Mouse (Mus musculus): ENCODE data around the gene Ugt1a10. TPM values are rescaled to one million over a fixed set of nuclear protein-coding genes. Genes with fewer than 3 reads are reported as not detected.
A peak's percentile ranks its signal among the peaks of the same experiment; 100 is the strongest.

The Ugt1a10 gene
- polyA plus RNA-seq (2012; rRNA removed), result not detected in 2 replicates

DNA sequence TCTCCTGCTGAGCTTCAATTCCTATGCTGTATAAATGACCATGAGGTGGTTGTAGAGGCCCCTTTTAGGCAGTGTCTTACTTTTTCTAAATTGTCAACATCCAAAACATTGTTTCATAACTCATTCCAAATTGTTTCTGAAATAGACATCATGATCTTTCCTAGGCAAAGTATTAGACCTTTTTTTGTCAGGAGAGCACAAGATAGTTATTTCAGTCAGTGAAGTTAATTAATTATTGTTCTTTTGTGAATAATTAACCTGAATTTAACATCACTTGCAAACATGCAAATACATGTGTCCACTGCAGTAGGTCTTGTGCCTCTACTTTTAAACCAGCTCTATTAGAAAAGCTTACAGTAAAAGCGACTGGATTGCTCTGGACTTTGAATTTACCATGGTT, at the start of gene Ugt1a10:
TSS of gene Ugt1a10 (plus strand) at position 301 of the 400 bp plus-strand sequence.
- no peaks in the 10 kb centered on the region for H3K36me3 ChIP-seq (ENCODE audit: control insufficient read depth, insufficient read depth, low read length)
- no peaks in the 10 kb centered on the region for H3K27me3 ChIP-seq (ENCODE audit: control insufficient read depth, insufficient read depth, low read length)
- 82% methylated on average over 1 of the region's 1 CpGs for WGBS
- H3K4me1 ChIP-seq (ENCODE audit: control insufficient read depth, insufficient read depth, insufficient read length, low read length), result no peaks in the 10 kb centered on the region
- no peak within 1 kb of the TSS for H3K4me3 ChIP-seq (ENCODE audit: low read depth, low read length)
- no peak within 1 kb of the TSS for H3K27ac ChIP-seq (ENCODE audit: insufficient read depth, low read depth, low read length)
- no peak for TF ChIP-seq POLR2A (IDR thresholded peaks at IDR 0.05; ENCODE audit: low read depth, low read length)
- no peak for TF ChIP-seq CTCF (IDR thresholded peaks at IDR 0.05; ENCODE audit: extremely low read depth, insufficient read length, insufficient replicate concordance, low read depth, low read length)

DNA sequence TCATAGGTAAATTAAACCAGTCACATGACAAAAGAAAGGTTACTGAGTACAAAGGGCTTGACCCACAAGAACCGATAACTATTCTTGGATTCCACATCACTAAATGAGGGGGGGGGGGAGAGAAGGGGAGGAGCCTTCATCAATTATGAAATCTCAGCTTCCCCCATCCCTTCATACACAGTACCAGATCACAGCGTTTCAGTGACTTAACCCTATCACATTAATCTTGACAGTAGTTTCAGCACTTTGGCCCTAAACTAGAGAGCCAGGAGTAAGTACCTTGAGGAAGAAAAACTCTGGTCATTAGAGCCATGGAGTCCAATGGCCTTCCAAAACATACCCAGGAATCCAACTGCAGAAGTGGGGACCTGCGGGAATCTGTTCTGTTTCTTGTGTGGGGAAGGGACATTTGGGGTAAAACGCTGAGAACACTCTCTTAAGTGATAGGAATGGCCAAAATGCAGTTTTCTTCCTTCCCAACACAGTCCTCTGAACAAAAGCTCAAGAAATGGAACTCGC, 47.4 kb upstream of the Ugt1a10 start:
- WGBS, result 1% methylated on average over 5 of the region's 5 CpGs
- Histone ChIP-seq H3K36me3 (ENCODE audit: control insufficient read depth, insufficient read depth, low read length) (peaks cover 7% of the 10 kb centered on the region), H3K27ac (ENCODE audit: insufficient read depth, low read depth, low read length) (peak overlapping the region; percentile 38), H3K27me3 (ENCODE audit: control insufficient read depth, insufficient read depth, low read length) (no peaks in the 10 kb centered on the region), H3K4me3 (ENCODE audit: low read depth, low read length) (peak overlapping the region; percentile 98), H3K4me1 (ENCODE audit: control insufficient read depth, insufficient read depth, insufficient read length, low read length) (peaks cover 3% of the 10 kb centered on the region; the same call in 1 of the 2 replicates)
- no peak for TF ChIP-seq CTCF (IDR thresholded peaks at IDR 0.05; ENCODE audit: extremely low read depth, insufficient read length, insufficient replicate concordance, low read depth, low read length)
- no peak for TF ChIP-seq POLR2A (IDR thresholded peaks at IDR 0.05; ENCODE audit: low read depth, low read length)

DNA sequence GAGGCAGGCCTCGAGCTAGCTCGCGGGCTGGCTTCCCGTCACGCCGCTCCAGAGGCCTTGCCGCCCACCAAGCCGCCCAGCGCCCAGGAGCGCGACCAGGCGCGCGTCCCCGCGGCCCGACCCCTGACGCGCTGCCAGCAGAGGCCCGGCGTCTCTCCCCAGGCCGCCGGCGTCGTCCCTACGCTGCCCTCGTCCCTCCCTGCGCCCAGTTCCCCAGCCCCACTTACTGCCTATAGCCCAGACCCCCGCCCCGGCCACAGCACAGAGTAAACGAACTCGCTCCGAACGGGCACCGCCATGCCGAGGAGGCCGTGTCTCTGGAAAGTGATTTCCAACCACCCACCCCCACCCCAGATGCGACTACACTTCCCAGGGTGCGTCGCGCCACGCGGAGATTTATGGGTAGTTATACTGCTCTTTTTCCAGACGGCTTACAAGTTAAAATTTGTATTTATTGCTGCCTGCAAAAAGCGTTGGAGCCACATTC, 46.9 kb upstream of the Ugt1a10 start, which contains the start of gene Usp40:
TSS of gene Usp40 (minus strand) at position 341 of the 487 bp plus-strand sequence.
- TF ChIP-seq CTCF (IDR thresholded peaks at IDR 0.05; ENCODE audit: extremely low read depth, insufficient read length, insufficient replicate concordance, low read depth, low read length), result no peak
- TF ChIP-seq POLR2A (IDR thresholded peaks at IDR 0.05; ENCODE audit: low read depth, low read length), result peak; percentile 74
- Histone ChIP-seq H3K4me1 (ENCODE audit: control insufficient read depth, insufficient read depth, insufficient read length, low read length) (peaks cover 6% of the 10 kb centered on the region; the same call in 1 of the 2 replicates), H3K27ac (ENCODE audit: insufficient read depth, low read depth, low read length) (peak within 1 kb of the TSS; percentile 38), H3K4me3 (ENCODE audit: low read depth, low read length) (peak within 1 kb of the TSS; percentile 98), H3K27me3 (ENCODE audit: control insufficient read depth, insufficient read depth, low read length) (no peaks in the 10 kb centered on the region), H3K36me3 (ENCODE audit: control insufficient read depth, insufficient read depth, low read length) (peaks cover 4% of the 10 kb centered on the region)
- 1% methylated on average over 45 of the region's 45 CpGs for WGBS

DNA sequence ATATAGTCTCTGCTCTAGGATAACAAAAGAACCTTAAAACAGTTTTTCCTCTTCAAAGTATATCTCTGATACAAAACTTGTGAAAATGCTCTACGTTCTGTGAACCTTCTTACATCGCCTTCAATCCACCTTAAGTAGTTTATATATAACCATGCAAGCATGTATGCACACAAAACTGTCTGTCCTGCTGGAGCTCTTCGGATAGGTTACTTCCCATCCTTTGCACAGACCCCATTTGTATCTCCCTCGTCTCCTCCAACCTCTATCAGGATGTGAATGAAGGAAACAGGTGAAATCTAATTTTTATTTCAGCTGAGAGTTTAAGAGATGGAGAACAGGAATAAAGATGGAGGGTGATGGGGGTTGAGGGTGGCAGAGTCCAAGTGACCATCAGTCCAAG, 46.5 kb upstream of the Ugt1a10 start:
- Histone ChIP-seq H3K4me1 (ENCODE audit: control insufficient read depth, insufficient read depth, insufficient read length, low read length) (peaks cover 8% of the 10 kb centered on the region; the same call in 1 of the 2 replicates), H3K27ac (ENCODE audit: insufficient read depth, low read depth, low read length) (no peak overlapping the region), H3K36me3 (ENCODE audit: control insufficient read depth, insufficient read depth, low read length) (peaks cover 3% of the 10 kb centered on the region), H3K4me3 (ENCODE audit: low read depth, low read length) (no peak overlapping the region), H3K27me3 (ENCODE audit: control insufficient read depth, insufficient read depth, low read length) (no peaks in the 10 kb centered on the region)
- TF ChIP-seq POLR2A (IDR thresholded peaks at IDR 0.05; ENCODE audit: low read depth, low read length), result no peak
- TF ChIP-seq CTCF (IDR thresholded peaks at IDR 0.05; ENCODE audit: extremely low read depth, insufficient read length, insufficient replicate concordance, low read depth, low read length), result no peak
- 35% methylated on average over 4 of the region's 4 CpGs for WGBS

DNA sequence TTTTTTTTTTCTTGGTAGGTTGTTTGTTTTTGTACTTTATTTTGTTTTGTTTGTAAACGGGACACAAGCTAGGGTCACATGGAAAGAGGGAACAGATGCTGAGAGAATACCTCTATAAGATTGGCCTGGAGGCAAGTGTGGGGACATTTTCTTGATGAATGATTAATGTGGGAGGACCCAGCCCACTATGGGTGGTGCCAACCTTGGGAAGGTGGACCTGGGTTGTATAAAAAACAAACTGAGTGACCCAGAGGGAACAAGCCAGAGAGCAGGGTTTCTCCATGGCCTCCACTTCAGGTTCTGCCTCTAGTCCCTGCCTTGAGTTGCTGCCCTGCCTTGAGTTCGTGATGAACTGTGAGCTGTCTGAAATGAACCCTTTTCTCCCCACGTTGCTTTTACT, 45.7 kb upstream of the Ugt1a10 start:
- Histone ChIP-seq H3K27me3 (ENCODE audit: control insufficient read depth, insufficient read depth, low read length) (no peaks in the 10 kb centered on the region), H3K36me3 (ENCODE audit: control insufficient read depth, insufficient read depth, low read length) (no peaks in the 10 kb centered on the region), H3K4me1 (ENCODE audit: control insufficient read depth, insufficient read depth, insufficient read length, low read length) (peaks cover 8% of the 10 kb centered on the region; the same call in 1 of the 2 replicates), H3K27ac (ENCODE audit: insufficient read depth, low read depth, low read length) (no peak overlapping the region), H3K4me3 (ENCODE audit: low read depth, low read length) (no peak overlapping the region)
- 59% methylated on average over 3 of the region's 3 CpGs for WGBS
- TF ChIP-seq POLR2A (IDR thresholded peaks at IDR 0.05; ENCODE audit: low read depth, low read length) (no peak), CTCF (IDR thresholded peaks at IDR 0.05; ENCODE audit: extremely low read depth, insufficient read length, insufficient replicate concordance, low read depth, low read length) (no peak)

DNA sequence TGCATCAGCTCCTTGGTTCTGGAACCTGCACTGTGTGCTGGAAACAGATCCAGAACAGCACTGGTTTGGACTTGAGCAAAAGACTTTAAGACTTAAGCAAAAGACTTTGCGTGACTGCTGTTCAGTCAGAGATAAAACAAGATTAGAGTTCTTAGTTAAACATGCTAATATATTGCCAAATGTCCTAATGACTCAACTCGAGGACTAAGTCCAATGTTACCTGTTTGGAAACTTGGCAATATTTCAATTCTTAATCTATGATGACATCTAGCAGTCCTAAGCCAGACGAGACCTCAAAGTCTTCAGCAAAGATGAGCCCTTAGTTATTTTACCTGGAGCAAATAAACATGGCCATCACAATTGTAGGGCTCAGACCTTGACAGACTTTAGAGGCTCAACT, 41.5 kb upstream of the Ugt1a10 start:
- H3K4me1 ChIP-seq (ENCODE audit: control insufficient read depth, insufficient read depth, insufficient read length, low read length), result peaks cover 9% of the 10 kb centered on the region; the same call in 1 of the 2 replicates
- H3K4me3 ChIP-seq (ENCODE audit: low read depth, low read length), result no peak overlapping the region
- WGBS, result 23% methylated on average over 3 of the region's 3 CpGs
- H3K27ac ChIP-seq (ENCODE audit: insufficient read depth, low read depth, low read length), result peak overlapping the region; percentile 40
- H3K27me3 ChIP-seq (ENCODE audit: control insufficient read depth, insufficient read depth, low read length), result no peaks in the 10 kb centered on the region
- H3K36me3 ChIP-seq (ENCODE audit: control insufficient read depth, insufficient read depth, low read length), result no peaks in the 10 kb centered on the region
- TF ChIP-seq CTCF (IDR thresholded peaks at IDR 0.05; ENCODE audit: extremely low read depth, insufficient read length, insufficient replicate concordance, low read depth, low read length), result no peak
- no peak for TF ChIP-seq POLR2A (IDR thresholded peaks at IDR 0.05; ENCODE audit: low read depth, low read length)

DNA sequence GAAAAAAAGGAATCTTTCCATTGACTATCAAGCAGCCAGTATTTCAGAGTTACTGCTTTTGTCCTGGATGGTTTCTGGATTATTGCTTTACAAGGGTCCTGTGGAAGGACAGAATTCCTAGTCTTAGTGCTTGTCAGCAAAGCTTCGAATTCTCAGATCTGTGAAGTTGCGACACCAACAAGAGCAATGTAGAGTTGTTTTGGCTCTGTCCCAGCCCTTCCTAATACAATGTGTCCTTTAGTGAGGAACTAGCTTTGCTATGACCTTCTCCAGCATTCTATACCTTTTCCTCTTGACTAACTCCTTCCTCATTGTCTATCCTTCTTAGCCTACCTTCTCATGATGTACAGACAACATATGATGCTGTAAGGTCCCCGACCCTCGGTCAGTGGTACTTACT, 41.0 kb upstream of the Ugt1a10 start:
- 64% methylated on average over 4 of the region's 4 CpGs for WGBS
- Histone ChIP-seq H3K36me3 (ENCODE audit: control insufficient read depth, insufficient read depth, low read length) (no peaks in the 10 kb centered on the region), H3K27ac (ENCODE audit: insufficient read depth, low read depth, low read length) (peak overlapping the region; percentile 40), H3K4me1 (ENCODE audit: control insufficient read depth, insufficient read depth, insufficient read length, low read length) (peaks cover 10% of the 10 kb centered on the region; the same call in 1 of the 2 replicates), H3K27me3 (ENCODE audit: control insufficient read depth, insufficient read depth, low read length) (no peaks in the 10 kb centered on the region), H3K4me3 (ENCODE audit: low read depth, low read length) (no peak overlapping the region)
- TF ChIP-seq POLR2A (IDR thresholded peaks at IDR 0.05; ENCODE audit: low read depth, low read length) (no peak), CTCF (IDR thresholded peaks at IDR 0.05; ENCODE audit: extremely low read depth, insufficient read length, insufficient replicate concordance, low read depth, low read length) (no peak)

Data from small intestine, adult 2 months (tissue).